Mouse (Mus musculus) embryo, embryonic 10.5 days (tissue): ENCODE data around the gene Fgf5.

ENCODE experiments used
- DNase-seq: peaks from one replicate; pipeline ENCODE4 v3.0.0-alpha.2; 2015; ENCODE audit warnings: low spot score

Fgf5 gene

GRCm38 (mm10) chr5:98253838-98254821 lies at the start of gene Fgf5:
Gene Fgf5, plus strand, starts transcription at chr5:98254184.
- peak; percentile 65 for DNase-seq

GRCm38 (mm10) chr5:98212501-98212900 lies 41.5 kb upstream of the Fgf5 start:
- no peak for DNase-seq

- no peak for DNase-seq
Measured at GRCm38 (mm10) chr5:98221956-98222355, 32.0 kb upstream of the Fgf5 start.

- no peak for DNase-seq
Measured at GRCm38 (mm10) chr5:98226710-98227109, 27.3 kb upstream of the Fgf5 start.

GRCm38 (mm10) chr5:98229456-98229855 lies 24.5 kb upstream of the Fgf5 start:
- no peak for DNase-seq

GRCm38 (mm10) chr5:98238466-98238865 lies 15.5 kb upstream of the Fgf5 start:
- DNase-seq, result no peak

- no peak for DNase-seq
Measured at GRCm38 (mm10) chr5:98241322-98241829, 12.6 kb upstream of the Fgf5 start.

GRCm38 (mm10) chr5:98245303-98245702 lies 8.7 kb upstream of the Fgf5 start:
- no peak for DNase-seq

- no peak for DNase-seq
Measured at GRCm38 (mm10) chr5:98245976-98246375, 8.0 kb upstream of the Fgf5 start.

GRCm38 (mm10) chr5:98246826-98247225 lies 7.2 kb upstream of the Fgf5 start:
- DNase-seq, result no peak

- DNase-seq, result no peak
Measured at GRCm38 (mm10) chr5:98247516-98247915, 6.5 kb upstream of the Fgf5 start.

- peak; percentile 63 for DNase-seq
Measured at GRCm38 (mm10) chr5:98253147-98253546, 837 bp upstream of the Fgf5 start.

GRCm38 (mm10) chr5:98255176-98255575 lies 1.2 kb downstream of the Fgf5 start:
- peak; percentile 54 for DNase-seq

GRCm38 (mm10) chr5:98255760-98256490 lies 1.9 kb downstream of the Fgf5 start:
- peak; percentile 38 for DNase-seq

- DNase-seq, result no peak
Measured at GRCm38 (mm10) chr5:98275318-98275818, 21.4 kb downstream of the Fgf5 start.

GRCm38 (mm10) chr5:98281993-98282392 lies 28.0 kb downstream of the Fgf5 start:
- no peak for DNase-seq

GRCm38 (mm10) chr5:98283696-98284478 lies 29.9 kb downstream of the Fgf5 start:
- DNase-seq, result no peak

- no peak for DNase-seq
Measured at GRCm38 (mm10) chr5:98290642-98291041, 36.7 kb downstream of the Fgf5 start.

GRCm38 (mm10) chr5:98292388-98293048 lies 38.5 kb downstream of the Fgf5 start:
- DNase-seq, result no peak

GRCm38 (mm10) chr5:98293049-98293715 lies 39.2 kb downstream of the Fgf5 start:
- DNase-seq, result peak; percentile 41

GRCm38 (mm10) chr5:98300079-98300478 lies 46.1 kb downstream of the Fgf5 start:
- DNase-seq, result no peak
